Mouse (Mus musculus): ENCODE data around the gene Shc4.

GRCm38 (mm10) chr2:125598251-125598650 is 125.7 kb downstream of the Shc4 start:
- no peak for TF ChIP-seq CTCF (IDR thresholded peaks at IDR 0.05; ENCODE audit: low read depth)
- TF ChIP-seq EP300 (IDR thresholded peaks at IDR 0.05; ENCODE audit: low read depth) = no peak

Data from heart, postnatal 0 days (tissue).